Mouse (Mus musculus) colon, adult 2 months (tissue): ENCODE results near the gene Alb. TPM values are rescaled to one million over a fixed set of nuclear protein-coding genes. Genes with fewer than 3 reads are reported as not detected.

Source experiments
- polyA plus RNA-seq: library from polyadenylated mRNA; depleted of rRNA; stranded (reverse); fragments of >200 nt; gene quantifications from 2 replicates; pipeline ENCODE4 v1.2.3, GENCODE M21; 2012; rRNA removed

Alb gene
- 1.5 and 2.0 TPM in 2 replicates for polyA plus RNA-seq

DNA sequence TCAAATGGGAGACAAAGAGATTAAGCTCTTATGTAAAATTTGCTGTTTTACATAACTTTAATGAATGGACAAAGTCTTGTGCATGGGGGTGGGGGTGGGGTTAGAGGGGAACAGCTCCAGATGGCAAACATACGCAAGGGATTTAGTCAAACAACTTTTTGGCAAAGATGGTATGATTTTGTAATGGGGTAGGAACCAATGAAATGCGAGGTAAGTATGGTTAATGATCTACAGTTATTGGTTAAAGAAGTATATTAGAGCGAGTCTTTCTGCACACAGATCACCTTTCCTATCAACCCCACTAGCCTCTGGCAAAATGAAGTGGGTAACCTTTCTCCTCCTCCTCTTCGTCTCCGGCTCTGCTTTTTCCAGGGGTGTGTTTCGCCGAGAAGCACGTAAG lies at the start of gene Alb:
Alb (plus strand) TSS at position 279 of the 400 bp plus-strand sequence.

DNA sequence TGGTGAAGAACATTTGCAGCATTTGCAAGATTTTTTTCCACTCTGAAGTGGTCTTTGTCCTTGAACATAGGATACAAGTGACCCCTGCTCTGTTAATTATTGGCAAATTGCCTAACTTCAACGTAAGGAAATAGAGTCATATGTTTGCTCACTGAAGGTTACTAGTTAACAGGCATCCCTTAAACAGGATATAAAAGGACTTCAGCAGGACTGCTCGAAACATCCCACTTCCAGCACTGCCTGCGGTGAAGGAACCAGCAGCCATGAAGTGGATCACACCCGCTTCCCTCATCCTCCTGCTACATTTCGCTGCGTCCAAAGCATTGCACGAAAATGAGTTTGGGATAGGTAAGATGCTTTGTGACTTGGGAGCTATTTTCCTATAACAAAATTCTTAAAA lies 29.8 kb downstream of the Alb start, which contains the start of gene Afp:
Afp (plus strand) TSS at position 220 of the 400 bp plus-strand sequence.

DNA sequence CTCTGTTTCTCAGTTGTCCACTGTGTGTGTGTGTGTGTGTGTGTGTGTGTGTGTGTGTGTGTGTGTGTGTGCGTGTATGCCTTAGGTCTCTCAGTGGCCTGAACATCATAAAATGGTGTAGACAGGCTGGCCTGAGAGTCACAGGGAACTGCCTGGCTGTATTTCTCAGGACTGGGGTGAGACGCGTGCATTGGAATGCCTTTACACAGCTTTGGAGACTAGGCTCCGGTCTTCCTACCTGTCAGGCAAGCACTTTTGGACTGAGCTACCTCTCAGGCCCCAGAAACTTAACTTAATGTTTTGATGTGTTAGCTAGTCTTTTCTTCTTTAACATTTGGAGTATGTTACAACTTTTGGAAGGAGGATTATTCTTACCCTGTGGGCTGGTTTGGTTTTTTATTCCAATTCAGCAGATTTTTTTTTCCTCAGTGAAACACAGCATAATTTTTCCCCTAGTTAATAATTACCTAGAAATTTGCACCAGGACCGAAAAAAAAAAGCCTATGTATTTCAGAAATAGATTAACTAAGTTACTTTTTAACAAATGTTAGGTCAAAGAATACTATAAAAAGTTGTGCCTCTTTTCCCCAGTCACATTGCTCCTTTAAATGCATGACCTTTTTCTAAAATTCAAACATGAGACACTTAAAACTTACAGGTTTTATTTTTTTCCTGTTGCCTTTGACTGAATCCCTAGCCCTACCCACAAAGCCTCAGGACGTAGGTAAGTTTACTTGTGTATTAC lies 57.8 kb downstream of the Alb start, which contains the start of gene Afm:
Afm (plus strand) TSS at position 577 of the 745 bp plus-strand sequence.

Other genes starting within 250 kb of the Alb start
- 23.1 and 34.4 TPM in 2 replicates for gene Cox18, start 236.9 kb upstream of the Alb start, polyA plus RNA-seq
- 15.2 and 17.3 TPM in 2 replicates for gene Ankrd17, start 94.3 kb upstream of the Alb start, polyA plus RNA-seq
- gene Gm9958, start 93.7 kb upstream of the Alb start, polyA plus RNA-seq: 0.59 and 0.76 TPM in 2 replicates
- gene Afp, start 29.8 kb downstream of the Alb start, polyA plus RNA-seq: not detected in 2 replicates
- 0.13 and 0.29 TPM in 2 replicates for gene Afm, start 58.0 kb downstream of the Alb start, polyA plus RNA-seq
- 0.05 and 0.07 TPM in 2 replicates for gene 5830473C10Rik, start 100.2 kb downstream of the Alb start, polyA plus RNA-seq
- gene Rassf6, start 179.8 kb downstream of the Alb start, polyA plus RNA-seq: 9.2 and 19.7 TPM in 2 replicates